Mouse (Mus musculus) embryonic facial prominence, embryonic 14.5 days (tissue): ENCODE measurements around the gene Psd. TPM values are rescaled to one million over a fixed set of nuclear protein-coding genes. Genes with fewer than 3 reads are reported as not detected.

ENCODE experiments used
- ATAC-seq: fragments of 200-750 bp; cut with Nextera tagmentation; 2 replicates; pipeline ENCODE4 v1.8.0; 2017; ENCODE audit warnings: low read depth, moderate number of reproducible peaks, moderate TSS enrichment
- DNase-seq: peaks from one replicate; pipeline ENCODE4 v3.0.0-alpha.2; 2015; ENCODE audit warnings: low spot score
- H3K27ac ChIP-seq: fragments of 300-500 bp; sonication (generic); replicated peaks from 2 replicates; pipeline ENCODE4 v1.5.1; 2014; ENCODE audit warnings: low read depth, mild to moderate bottlenecking, low read length, moderate library complexity
- H3K27me3 ChIP-seq: fragments of 300-500 bp; sonication (generic); replicated peaks from 2 replicates; pipeline ENCODE4 v1.6.1; 2014; ENCODE audit warnings: low read length; ENCODE audit not compliant: control insufficient read depth, insufficient read depth
- H3K36me3 ChIP-seq: fragments of 300-500 bp; sonication (generic); 2 replicates; pipeline ENCODE4 v1.6.1; 2014; ENCODE audit warnings: low read length, mixed read lengths; ENCODE audit not compliant: control insufficient read depth, insufficient read depth
- H3K4me1 ChIP-seq: fragments of 300-500 bp; sonication (generic); 2 replicates; pipeline ENCODE4 v1.6.1; 2014; ENCODE audit warnings: antibody characterized with exemption, low read length; ENCODE audit not compliant: control insufficient read depth, insufficient read depth
- H3K4me2 ChIP-seq: fragments of 300-500 bp; sonication (generic); 2 replicates; pipeline ENCODE4 v1.6.1; 2014; ENCODE audit warnings: low read depth, mild to moderate bottlenecking, low read length, moderate library complexity, mixed read lengths
- H3K4me3 ChIP-seq: fragments of 300-500 bp; sonication (generic); 2 replicates; pipeline ENCODE4 v1.5.1; 2014; ENCODE audit warnings: low read depth, mild to moderate bottlenecking, low read length
- H3K9ac ChIP-seq: fragments of 300-500 bp; sonication (generic); 2 replicates; pipeline ENCODE4 v1.6.1; 2014; ENCODE audit warnings: low read depth, mild to moderate bottlenecking, low read length, moderate library complexity, mixed read lengths
- H3K9me3 ChIP-seq: fragments of 300-500 bp; sonication (generic); 2 replicates; pipeline ENCODE4 v1.6.1; 2016; ENCODE audit warnings: low read length; ENCODE audit not compliant: control insufficient read depth
- WGBS: fragments of 180-500 bp; shearing (Covaris S2); extraction: QIAGEN DNeasy Blood & Tissue Kit; methylation state at CpG from one replicate; pipeline ENCODE4 v1.1.7; 2014; 5-methylcytosine and 5-hydroxymethylcytosine counted together
- polyA plus RNA-seq: library from polyadenylated mRNA; unstranded; fragments of >200 nt; fragmentation: Nextera tagmentation; extraction: Ambion mirVana; gene quantifications from 2 replicates; pipeline ENCODE4 v1.2.1, GENCODE M21; 2014

Psd gene
- polyA plus RNA-seq, 1 experiment from 2014 or later, result 8.6 TPM

- H3K9ac ChIP-seq, result no peak overlapping the region
- DNase-seq, result no peak
- H3K9me3 ChIP-seq, result no peaks in the 10 kb centered on the region
- peaks cover 25% of the 10 kb centered on the region for H3K36me3 ChIP-seq
- WGBS, result 76% methylated on average over 16 of the region's 16 CpGs
- H3K4me3 ChIP-seq, result no peak overlapping the region
- no peak for ATAC-seq
- H3K27ac ChIP-seq, result no peak overlapping the region
- peaks cover 7% of the 10 kb centered on the region for H3K4me1 ChIP-seq
- H3K27me3 ChIP-seq, result peaks cover 14% of the 10 kb centered on the region
- H3K4me2 ChIP-seq, result no peak overlapping the region
Measured at GRCm38 (mm10) chr19:46307781-46308180, 19.2 kb downstream of the Psd start.

- Histone ChIP-seq H3K4me1 (peaks cover 7% of the 10 kb centered on the region), H3K9me3 (no peaks in the 10 kb centered on the region), H3K27ac (no peak overlapping the region), H3K27me3 (peaks cover 13% of the 10 kb centered on the region), H3K9ac (no peak overlapping the region), H3K4me2 (no peak overlapping the region), H3K4me3 (no peak overlapping the region), H3K36me3 (peaks cover 20% of the 10 kb centered on the region)
- no peak for ATAC-seq
- WGBS, result 81% methylated on average over 9 of the region's 9 CpGs
- no peak for DNase-seq
Measured at GRCm38 (mm10) chr19:46306751-46307289, 20.1 kb downstream of the Psd start.

GRCm38 (mm10) chr19:46306268-46306610, 20.7 kb downstream of the Psd start:
- H3K4me1 ChIP-seq, result peaks cover 7% of the 10 kb centered on the region
- H3K4me2 ChIP-seq, result peak overlapping the region; percentile 96
- ATAC-seq (no peak), DNase-seq (no peak)
- no peak overlapping the region for H3K27ac ChIP-seq
- 59% methylated on average over 5 of the region's 5 CpGs for WGBS
- no peaks in the 10 kb centered on the region for H3K9me3 ChIP-seq
- H3K36me3 ChIP-seq, result peaks cover 20% of the 10 kb centered on the region
- peak overlapping the region; percentile 72 for H3K4me3 ChIP-seq
- H3K9ac ChIP-seq, result peak overlapping the region; percentile 72
- H3K27me3 ChIP-seq, result peaks cover 13% of the 10 kb centered on the region

GRCm38 (mm10) chr19:46305432-46306267, 21.3 kb downstream of the Psd start:
- ATAC-seq, result peak; percentile 70
- Histone ChIP-seq H3K36me3 (peaks cover 17% of the 10 kb centered on the region), H3K27me3 (peaks cover 13% of the 10 kb centered on the region), H3K27ac (peak overlapping the region; percentile 74; the same call in 1 of the 2 replicates), H3K4me3 (peak overlapping the region; percentile 72), H3K9me3 (no peaks in the 10 kb centered on the region), H3K9ac (peak overlapping the region; percentile 72), H3K4me2 (peak overlapping the region; percentile 96), H3K4me1 (peaks cover 7% of the 10 kb centered on the region)
- DNase-seq, result peak; percentile 92
- WGBS, result 1% methylated on average over 26 of the region's 43 CpGs

- DNase-seq (no peak), ATAC-seq (peak; percentile 16)
- Histone ChIP-seq H3K9ac (peak overlapping the region; percentile 72), H3K27me3 (peaks cover 13% of the 10 kb centered on the region), H3K9me3 (no peaks in the 10 kb centered on the region), H3K4me1 (peaks cover 7% of the 10 kb centered on the region), H3K4me2 (peak overlapping the region; percentile 96), H3K4me3 (peak overlapping the region; percentile 72), H3K36me3 (peaks cover 9% of the 10 kb centered on the region), H3K27ac (peak overlapping the region; percentile 74)
- under 1% methylated on average over 31 of the region's 34 CpGs for WGBS
Measured at GRCm38 (mm10) chr19:46304908-46305333, 22.0 kb downstream of the Psd start.

GRCm38 (mm10) chr19:46304216-46304841, 22.6 kb downstream of the Psd start, which contains the start of gene Nfkb2:
TSS of gene Nfkb2 (plus strand) at chr19:46304320.
- Histone ChIP-seq H3K36me3 (peaks cover 4% of the 10 kb centered on the region; the same call in 1 of the 2 replicates), H3K4me1 (peaks cover 7% of the 10 kb centered on the region), H3K9me3 (no peaks in the 10 kb centered on the region), H3K4me3 (peak within 1 kb of the TSS; percentile 72), H3K27me3 (peaks cover 13% of the 10 kb centered on the region), H3K27ac (peak within 1 kb of the TSS; percentile 74), H3K4me2 (peak within 1 kb of the TSS; percentile 96), H3K9ac (peak within 1 kb of the TSS; percentile 72)
- DNase-seq (peak; percentile 95), ATAC-seq (peak; percentile 92)
- under 1% methylated on average over 39 of the region's 39 CpGs for WGBS

- Histone ChIP-seq H3K4me1 (peaks cover 5% of the 10 kb centered on the region), H3K27me3 (peaks cover 9% of the 10 kb centered on the region), H3K9ac (peak overlapping the region; percentile 72), H3K9me3 (no peaks in the 10 kb centered on the region), H3K27ac (no peak overlapping the region), H3K36me3 (0 out of 2 replicates have a peak, but pooled peaks cover 2% of the 10 kb centered on the region), H3K4me2 (peak overlapping the region; percentile 96), H3K4me3 (peak overlapping the region; percentile 72)
- 54% methylated on average over 18 of the region's 18 CpGs for WGBS
- DNase-seq (no peak), ATAC-seq (no peak)
Measured at GRCm38 (mm10) chr19:46303251-46304215, 23.4 kb downstream of the Psd start.

GRCm38 (mm10) chr19:46302551-46302950, 24.4 kb downstream of the Psd start:
- H3K4me3 ChIP-seq, result no peak overlapping the region
- H3K27me3 ChIP-seq, result peaks cover under 1% of the 10 kb centered on the region; the same call in 1 of the 2 replicates
- H3K4me2 ChIP-seq, result no peak overlapping the region
- no peak overlapping the region for H3K27ac ChIP-seq
- H3K4me1 ChIP-seq, result peaks cover 5% of the 10 kb centered on the region
- WGBS, result 90% methylated on average over 4 of the region's 4 CpGs
- H3K9me3 ChIP-seq, result no peaks in the 10 kb centered on the region
- ATAC-seq (no peak), DNase-seq (no peak)
- H3K36me3 ChIP-seq, result no peaks in the 10 kb centered on the region
- no peak overlapping the region for H3K9ac ChIP-seq
